Mouse (Mus musculus) heart, embryonic 16.5 days (tissue): ENCODE results near the gene Mbd6. TPM values are rescaled to one million over a fixed set of nuclear protein-coding genes. Genes with fewer than 3 reads are reported as not detected.

Source experiments
- ATAC-seq: fragments of 200-750 bp; cut with Nextera tagmentation; replicated peaks from 2 replicates; pipeline ENCODE4 v1.8.0; 2017; ENCODE audit warnings: moderate number of reproducible peaks; ENCODE audit not compliant: insufficient read depth, low FRiP score; ENCODE audit errors: extremely low read depth
- H3K27ac ChIP-seq: fragments of 300-500 bp; sonication (generic); 2 replicates; pipeline ENCODE4 v1.5.1; 2014; ENCODE audit warnings: mild to moderate bottlenecking, low read length, control low read depth, moderate library complexity
- H3K27me3 ChIP-seq: fragments of 300-500 bp; sonication (generic); 2 replicates; pipeline ENCODE4 v1.6.1; 2014; ENCODE audit warnings: low read length, mixed read lengths; ENCODE audit not compliant: control insufficient read depth, insufficient read depth
- H3K36me3 ChIP-seq: fragments of 300-500 bp; sonication (generic); 2 replicates; pipeline ENCODE4 v1.6.1; 2014; ENCODE audit not compliant: control insufficient read depth, insufficient read depth
- H3K4me1 ChIP-seq: fragments of 300-500 bp; sonication (generic); 2 replicates; pipeline ENCODE4 v1.6.1; 2014; ENCODE audit warnings: low read length, mixed read lengths; ENCODE audit not compliant: control insufficient read depth, insufficient read depth
- H3K4me2 ChIP-seq: fragments of 300-500 bp; sonication (generic); 2 replicates; pipeline ENCODE4 v1.6.1; 2014; ENCODE audit warnings: low read depth, mild to moderate bottlenecking, control low read depth, low read length
- H3K4me3 ChIP-seq: fragments of 300-500 bp; sonication (generic); 2 replicates; pipeline ENCODE4 v1.5.1; 2014; ENCODE audit warnings: mild to moderate bottlenecking, control low read depth, low read length
- H3K9ac ChIP-seq: fragments of 300-500 bp; sonication (generic); 2 replicates; pipeline ENCODE4 v1.6.1; 2014; ENCODE audit warnings: low read length, control low read depth
- H3K9me3 ChIP-seq: fragments of 300-500 bp; sonication (generic); replicated peaks from 2 replicates; pipeline ENCODE4 v1.6.1; 2016; ENCODE audit warnings: low read length; ENCODE audit not compliant: control insufficient read depth
- WGBS: fragments of 180-500 bp; shearing (Covaris S2); extraction: QIAGEN DNeasy Blood & Tissue Kit; methylation state at CpG from one replicate; pipeline ENCODE4 v1.1.7; 2014; 5-methylcytosine and 5-hydroxymethylcytosine counted together
- polyA plus RNA-seq: library from polyadenylated mRNA; unstranded; fragments of >200 nt; fragmentation: Nextera tagmentation; extraction: Ambion mirVana; gene quantifications from 2 replicates; pipeline ENCODE4 v1.2.1, GENCODE M21; 2015

Mbd6 gene
- polyA plus RNA-seq, 1 experiment from 2014 or later, result 11.4 TPM

DNA sequence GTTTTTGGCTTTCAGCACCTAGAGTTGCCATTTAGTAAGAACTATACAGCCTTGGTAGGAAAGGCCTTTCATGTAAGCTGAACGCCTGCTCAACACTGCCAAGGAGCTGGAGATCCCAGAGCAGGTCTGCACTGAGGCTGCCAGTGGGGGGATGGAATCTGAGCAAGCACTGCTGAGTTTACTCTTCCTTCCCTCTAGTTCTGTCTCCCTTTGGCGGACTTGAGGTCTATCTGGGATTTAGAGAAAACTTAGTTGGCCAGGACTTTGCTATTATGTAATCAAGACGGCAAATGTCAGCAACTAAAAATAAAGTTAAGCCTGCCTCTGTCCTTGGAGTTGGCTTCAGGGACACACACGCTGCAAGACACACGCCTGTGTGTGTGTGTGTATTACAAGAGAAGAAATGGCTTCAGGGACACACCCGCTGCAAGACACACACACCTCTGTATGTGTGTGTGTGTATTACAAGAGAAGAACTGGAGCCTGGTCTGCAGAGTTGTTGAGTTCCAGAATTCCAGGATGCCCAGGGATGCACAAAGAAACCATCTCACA lies 4.2 kb upstream of the Mbd6 start:
- no peaks in the 10 kb centered on the region for H3K9me3 ChIP-seq
- peak overlapping the region; percentile 86 for H3K4me3 ChIP-seq
- H3K4me1 ChIP-seq, result peaks cover 42% of the 10 kb centered on the region
- H3K9ac ChIP-seq, result peak overlapping the region; percentile 90
- H3K4me2 ChIP-seq, result peak overlapping the region; percentile 98
- peak overlapping the region; percentile 96 for H3K27ac ChIP-seq
- WGBS, result 38% methylated on average over 6 of the region's 6 CpGs
- no peak for ATAC-seq
- no peaks in the 10 kb centered on the region for H3K27me3 ChIP-seq
- peaks cover 41% of the 10 kb centered on the region for H3K36me3 ChIP-seq

GRCm38 (mm10) chr10:127291881-127292638 lies 3.2 kb upstream of the Mbd6 start:
- Histone ChIP-seq H3K4me1 (peaks cover 43% of the 10 kb centered on the region), H3K4me2 (peak overlapping the region; percentile 98), H3K36me3 (peaks cover 35% of the 10 kb centered on the region), H3K9ac (peak overlapping the region; percentile 90), H3K27ac (peak overlapping the region; percentile 96), H3K27me3 (no peaks in the 10 kb centered on the region), H3K9me3 (no peaks in the 10 kb centered on the region), H3K4me3 (peak overlapping the region; percentile 86)
- 11% methylated on average over 5 of the region's 5 CpGs for WGBS
- ATAC-seq, result no peak

DNA sequence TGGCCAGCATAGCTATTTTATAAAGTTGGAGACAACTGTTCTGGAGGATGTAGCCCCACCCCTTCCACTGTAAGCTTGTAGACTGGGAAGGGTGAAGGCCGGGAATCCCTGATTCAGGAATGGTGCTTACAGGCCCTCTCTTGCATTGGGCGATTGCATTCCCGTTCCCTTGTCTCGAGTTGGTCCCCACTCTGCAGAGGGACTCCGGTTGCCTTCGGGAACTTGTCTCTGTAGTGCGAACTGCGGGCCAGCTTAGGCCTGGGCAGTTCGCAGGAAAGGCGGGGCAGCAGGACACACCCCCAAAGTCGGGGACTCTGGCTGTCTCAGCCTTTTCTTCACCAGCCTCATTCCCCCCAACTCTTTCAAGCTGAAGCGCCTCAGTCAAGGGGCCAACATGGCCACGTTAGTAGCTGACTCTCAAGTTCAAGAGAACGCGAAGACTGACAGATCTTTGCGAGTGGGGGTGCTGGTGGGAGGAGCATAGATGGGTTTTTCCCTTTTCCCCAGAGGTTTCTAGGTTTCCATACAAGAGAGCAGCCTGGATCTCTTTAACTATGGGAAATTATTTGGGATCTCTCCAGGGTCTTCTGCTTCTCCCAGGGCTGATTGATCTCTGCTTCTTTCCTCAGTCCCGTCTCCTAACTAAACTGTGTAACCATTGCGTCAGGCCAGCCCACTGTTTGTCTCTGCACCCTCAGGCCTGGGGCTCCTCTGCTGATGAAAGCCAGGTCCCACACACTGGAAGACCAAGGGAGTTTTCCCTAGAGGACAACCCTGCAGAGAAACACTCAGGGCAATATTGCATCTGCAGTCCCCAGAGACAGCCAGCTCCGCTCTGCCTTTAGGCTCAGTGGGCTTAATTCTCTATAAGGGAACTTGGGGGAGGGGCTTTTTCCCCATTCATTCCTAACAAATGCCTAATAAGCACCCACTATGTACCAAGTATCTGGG lies 2.4 kb upstream of the Mbd6 start:
- ATAC-seq, result peak; percentile 3; the same call in 1 of the 2 replicates
- Histone ChIP-seq H3K4me2 (peak overlapping the region; percentile 98), H3K4me1 (peaks cover 48% of the 10 kb centered on the region), H3K27me3 (no peaks in the 10 kb centered on the region), H3K36me3 (peaks cover 38% of the 10 kb centered on the region), H3K27ac (peak overlapping the region; percentile 96), H3K9ac (peak overlapping the region; percentile 90), H3K4me3 (peak overlapping the region; percentile 86), H3K9me3 (no peaks in the 10 kb centered on the region)
- WGBS, result 2% methylated on average over 19 of the region's 19 CpGs

DNA sequence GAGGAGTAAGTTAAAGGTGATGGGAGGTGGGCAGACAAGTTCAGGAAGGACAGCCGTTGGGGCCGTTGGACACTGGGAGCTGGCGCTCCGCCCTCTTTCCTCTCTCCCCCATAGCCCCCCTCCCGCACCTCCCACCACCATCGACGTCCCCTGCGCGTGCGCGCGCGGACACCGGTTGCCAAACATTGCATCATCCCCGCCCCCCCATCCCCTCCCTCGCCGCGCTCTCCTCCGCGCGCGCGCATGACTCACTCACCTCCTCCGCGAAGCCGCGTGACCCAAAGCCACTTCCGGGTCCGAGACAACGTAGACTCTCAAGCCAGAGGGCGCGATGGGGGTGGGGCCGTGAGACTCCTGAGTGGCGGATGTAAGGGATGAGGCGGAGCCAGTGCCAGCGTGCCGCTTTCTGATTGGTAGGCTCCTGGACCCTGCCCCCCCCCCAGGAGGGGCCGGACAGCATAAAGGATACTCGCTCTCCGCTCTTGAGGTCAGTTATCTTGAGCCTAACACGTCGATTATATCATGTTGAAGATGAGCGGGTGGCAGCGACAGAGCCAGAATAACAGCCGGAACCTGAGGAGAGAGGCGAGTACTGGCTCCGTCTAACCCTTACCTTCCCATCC lies 1.6 kb upstream of the Mbd6 start:
- Histone ChIP-seq H3K4me3 (peak overlapping the region; percentile 86), H3K9me3 (no peaks in the 10 kb centered on the region), H3K9ac (peak overlapping the region; percentile 91), H3K4me2 (peak overlapping the region; percentile 98), H3K27ac (peak overlapping the region; percentile 100), H3K4me1 (peaks cover 52% of the 10 kb centered on the region), H3K27me3 (no peaks in the 10 kb centered on the region), H3K36me3 (peaks cover 38% of the 10 kb centered on the region)
- ATAC-seq, result peak; percentile 88
- under 1% methylated on average over 47 of the region's 47 CpGs for WGBS

- Histone ChIP-seq H3K27me3 (no peaks in the 10 kb centered on the region), H3K9ac (peak overlapping the region; percentile 91), H3K36me3 (peaks cover 33% of the 10 kb centered on the region), H3K4me1 (peaks cover 54% of the 10 kb centered on the region), H3K27ac (peak overlapping the region; percentile 100), H3K9me3 (no peaks in the 10 kb centered on the region), H3K4me2 (peak overlapping the region; percentile 90), H3K4me3 (peak overlapping the region; percentile 86)
- peak; percentile 28 for ATAC-seq
- WGBS, result 3% methylated on average over 15 of the region's 15 CpGs
Observed at GRCm38 (mm10) chr10:127289573-127290191, 864 bp upstream of the Mbd6 start.

DNA sequence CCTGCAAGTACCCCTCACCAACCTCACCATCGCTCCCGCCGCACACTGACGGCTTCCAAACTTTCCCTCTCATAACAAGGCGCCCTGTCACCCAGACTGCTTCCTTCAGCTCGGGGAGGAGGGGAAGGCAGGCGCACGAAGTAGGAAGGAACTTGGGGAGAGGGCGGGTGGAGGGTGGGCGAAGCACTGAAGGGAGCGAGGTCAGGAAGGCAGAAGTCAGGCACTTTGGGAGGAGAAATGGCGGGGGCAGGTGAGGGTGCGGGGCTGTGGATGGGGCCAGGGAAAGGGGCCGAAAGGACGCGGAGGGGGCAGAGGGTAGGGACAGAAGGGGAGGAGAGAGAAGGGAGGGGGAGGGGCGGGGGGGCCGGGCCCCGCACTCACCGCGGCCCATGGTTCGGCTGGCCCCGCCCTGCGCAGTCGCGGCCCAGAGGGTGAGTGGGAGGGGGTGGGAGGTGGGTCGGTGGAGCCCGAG lies 454 bp downstream of the Mbd6 start:
- Histone ChIP-seq H3K36me3 (peaks cover 31% of the 10 kb centered on the region), H3K27me3 (no peaks in the 10 kb centered on the region), H3K4me1 (peaks cover 49% of the 10 kb centered on the region), H3K4me2 (peak overlapping the region; percentile 90), H3K9me3 (no peaks in the 10 kb centered on the region), H3K27ac (peak overlapping the region; percentile 100), H3K9ac (peak overlapping the region; percentile 91), H3K4me3 (peak overlapping the region; percentile 86)
- ATAC-seq, result peak; percentile 8
- 1% methylated on average over 20 of the region's 28 CpGs for WGBS

GRCm38 (mm10) chr10:127287936-127288293 lies 903 bp downstream of the Mbd6 start:
- H3K36me3 ChIP-seq, result peaks cover 36% of the 10 kb centered on the region
- no peaks in the 10 kb centered on the region for H3K27me3 ChIP-seq
- H3K9me3 ChIP-seq, result no peaks in the 10 kb centered on the region
- no peak for ATAC-seq
- peak overlapping the region; percentile 100 for H3K27ac ChIP-seq
- H3K9ac ChIP-seq, result peak overlapping the region; percentile 91
- H3K4me1 ChIP-seq, result peaks cover 45% of the 10 kb centered on the region
- 3% methylated on average over 3 of the region's 3 CpGs for WGBS
- peak overlapping the region; percentile 90 for H3K4me2 ChIP-seq
- peak overlapping the region; percentile 86 for H3K4me3 ChIP-seq

DNA sequence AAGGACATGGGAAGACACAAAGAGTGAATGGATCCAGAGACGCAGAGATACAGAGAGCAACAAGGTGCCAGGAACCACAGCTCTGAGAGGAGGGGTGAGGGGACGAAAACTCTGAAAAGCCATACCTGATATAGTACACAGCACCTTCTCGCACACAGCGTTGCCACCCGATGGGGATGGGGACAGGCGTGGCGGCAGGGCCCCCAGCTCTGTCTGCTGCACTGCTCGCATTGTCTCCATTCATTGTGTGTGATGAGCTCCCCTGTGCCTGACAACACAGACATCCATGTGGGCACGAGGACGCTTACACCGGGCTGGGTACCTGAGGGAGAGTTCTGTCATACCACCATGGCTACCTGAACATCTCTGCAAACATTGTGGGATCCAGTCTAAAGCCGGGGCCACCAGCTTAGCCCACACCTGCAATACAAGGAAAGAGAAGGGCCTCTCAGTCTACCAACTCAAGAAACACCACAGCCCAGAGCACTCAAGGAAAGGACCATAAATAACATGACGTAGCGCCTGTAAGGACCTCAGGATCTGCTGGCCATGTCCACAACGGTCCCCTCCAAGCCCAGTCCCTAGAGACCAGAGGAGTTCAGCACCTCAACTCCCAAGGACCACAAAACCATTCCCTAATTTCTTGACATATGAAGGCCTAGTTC lies 1.4 kb downstream of the Mbd6 start:
- ATAC-seq, result no peak
- Histone ChIP-seq H3K27me3 (no peaks in the 10 kb centered on the region), H3K27ac (peak overlapping the region; percentile 100), H3K4me3 (peak overlapping the region; percentile 86), H3K4me1 (peaks cover 45% of the 10 kb centered on the region), H3K36me3 (peaks cover 41% of the 10 kb centered on the region), H3K9ac (peak overlapping the region; percentile 91), H3K9me3 (no peaks in the 10 kb centered on the region), H3K4me2 (peak overlapping the region; percentile 90)
- WGBS, result 64% methylated on average over 15 of the region's 15 CpGs
